Mouse (Mus musculus): ENCODE results near the gene Rela.

DNA sequence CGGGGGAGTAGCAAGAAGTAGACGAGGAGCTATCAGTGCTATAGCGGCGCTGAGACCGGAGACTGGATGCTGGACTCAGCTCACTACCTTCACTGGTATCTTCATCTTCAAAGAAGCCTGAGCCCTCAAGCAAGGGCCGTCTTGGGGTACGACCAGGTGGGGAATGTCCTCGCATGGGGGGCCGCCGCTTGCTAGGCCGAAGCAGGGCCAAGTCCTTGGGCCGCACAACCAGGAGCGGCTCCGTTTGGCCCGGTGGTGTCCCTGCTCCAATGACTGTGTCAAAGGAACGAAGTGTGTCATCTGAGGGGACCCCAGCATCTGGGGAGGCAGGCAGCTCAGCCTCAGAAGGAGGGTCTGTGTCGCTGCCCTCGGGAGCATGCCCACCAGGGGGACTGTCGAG lies 48.1 kb downstream of the Rela start:
- TF ChIP-seq CTCF (IDR thresholded peaks at IDR 0.05; ENCODE audit: extremely low read depth, insufficient read length, insufficient replicate concordance, low read depth, low read length) (no peak), POLR2A (IDR thresholded peaks at IDR 0.05; ENCODE audit: low read depth, low read length) (no peak)

All from small intestine, adult 2 months (tissue).